In genomic region chr11:44001843-44002589, GRCm38 (mm10) we compare ENCODE assay signal across 18 mouse cellular contexts.
A peak's percentile ranks its signal among the peaks of the same experiment; 100 is the strongest.
DNase-seq lines count a peak whose midpoint lies in the region; ATAC-seq lines count a peak whose summit lies in the region.
"Had no signal": no experiment of that assay in that cellular context is flagged by ENCODE, and none has a peak within 500 bp of the region (broad histone marks: within the 10 kb centered on the region; RNA-seq: fewer than 3 reads in every experiment).

No protein-coding gene starts in this region.

- 86% methylated on average over 7 of the region's 7 CpGs for WGBS in hindbrain, embryonic 16.5 days
- WGBS in hindbrain, embryonic 11.5 days, result 86% methylated on average over 7 of the region's 7 CpGs
- 51% methylated on average over 7 of the region's 7 CpGs for WGBS in liver, embryonic 16.5 days (ENCODE audit: insufficient replicate concordance)
- 72% methylated on average over 7 of the region's 7 CpGs for WGBS in stomach, embryonic 15.5 days
- WGBS in limb, embryonic 10.5 days, result 88% methylated on average over 7 of the region's 7 CpGs

- H3K4me2 ChIP-seq in hindbrain, embryonic 16.5 days (ENCODE audit: low read length), result no peak overlapping the region
- no peak overlapping the region for H3K4me2 ChIP-seq in hindbrain, embryonic 11.5 days (replicated peaks; ENCODE audit: low read depth, low read length)
- no peak overlapping the region for H3K4me2 ChIP-seq in liver, embryonic 16.5 days (ENCODE audit: low read depth, low read length)
- no peak overlapping the region for H3K4me2 ChIP-seq in stomach, embryonic 15.5 days
- H3K4me2 ChIP-seq: embryonic facial prominence, embryonic 13.5 days; heart, embryonic 12.5 days; neural tube, embryonic 12.5 days had no signal

- H3K4me1 ChIP-seq in hindbrain, embryonic 16.5 days (ENCODE audit: control insufficient read depth, insufficient read depth, low read depth, low read length), result no peaks in the 10 kb centered on the region; the same call in 1 of the 2 replicates
- no peaks in the 10 kb centered on the region for H3K4me1 ChIP-seq in hindbrain, embryonic 11.5 days (replicated peaks; ENCODE audit: control insufficient read depth, insufficient read depth, low read length)
- no peaks in the 10 kb centered on the region; the same call in none of the 2 replicates for H3K4me1 ChIP-seq in liver, embryonic 16.5 days (ENCODE audit: control insufficient read depth, low read depth, low read length)
- H3K4me1 ChIP-seq in stomach, embryonic 15.5 days, result no peaks in the 10 kb centered on the region
- H3K4me1 ChIP-seq in limb, embryonic 10.5 days, result no peaks in the 10 kb centered on the region
- H3K4me1 ChIP-seq: embryonic facial prominence, embryonic 13.5 days; heart, embryonic 12.5 days; neural tube, embryonic 12.5 days had no signal

- no peaks in the 10 kb centered on the region for H3K36me3 ChIP-seq in hindbrain, embryonic 16.5 days (ENCODE audit: control insufficient read depth, insufficient read depth, low read length)
- no peaks in the 10 kb centered on the region for H3K36me3 ChIP-seq in hindbrain, embryonic 11.5 days (ENCODE audit: control insufficient read depth, insufficient read depth, low read length)
- no peaks in the 10 kb centered on the region for H3K36me3 ChIP-seq in liver, embryonic 16.5 days (ENCODE audit: control insufficient read depth, insufficient read depth)
- no peaks in the 10 kb centered on the region for H3K36me3 ChIP-seq in stomach, embryonic 15.5 days
- H3K36me3 ChIP-seq in limb, embryonic 10.5 days, result no peaks in the 10 kb centered on the region
- H3K36me3 ChIP-seq: embryonic facial prominence, embryonic 13.5 days; forebrain, embryonic 10.5 days; heart, embryonic 12.5 days; neural tube, embryonic 12.5 days had no signal

- no peaks in the 10 kb centered on the region for H3K27me3 ChIP-seq in hindbrain, embryonic 16.5 days (replicated peaks; ENCODE audit: control insufficient read depth, insufficient read depth, low read length)
- no peaks in the 10 kb centered on the region for H3K27me3 ChIP-seq in hindbrain, embryonic 11.5 days (ENCODE audit: control insufficient read depth, insufficient read depth, low read length)
- H3K27me3 ChIP-seq in liver, embryonic 16.5 days (ENCODE audit: control insufficient read depth, insufficient read depth, low read depth, low read length), result no peaks in the 10 kb centered on the region
- H3K27me3 ChIP-seq in stomach, embryonic 15.5 days (replicated peaks), result no peaks in the 10 kb centered on the region
- no peaks in the 10 kb centered on the region for H3K27me3 ChIP-seq in limb, embryonic 10.5 days (ENCODE audit: low read depth, poor library complexity, severe bottlenecking)
- H3K27me3 ChIP-seq: embryonic facial prominence, embryonic 13.5 days; heart, embryonic 12.5 days; neural tube, embryonic 12.5 days had no signal

- no peak overlapping the region for H3K9ac ChIP-seq in hindbrain, embryonic 16.5 days (ENCODE audit: low read depth, low read length)
- no peak overlapping the region for H3K9ac ChIP-seq in hindbrain, embryonic 11.5 days (ENCODE audit: low read depth, low read length)
- H3K9ac ChIP-seq in liver, embryonic 16.5 days (ENCODE audit: low read depth, low read length), result no peak overlapping the region
- no peak overlapping the region for H3K9ac ChIP-seq in stomach, embryonic 15.5 days
- H3K9ac ChIP-seq: embryonic facial prominence, embryonic 13.5 days; heart, embryonic 12.5 days; neural tube, embryonic 12.5 days had no signal

- H3K4me3 ChIP-seq in hindbrain, embryonic 16.5 days (ENCODE audit: low read length), result no peak overlapping the region
- no peak overlapping the region for H3K4me3 ChIP-seq in hindbrain, embryonic 11.5 days (ENCODE audit: low read depth, low read length)
- no peak overlapping the region for H3K4me3 ChIP-seq in liver, embryonic 16.5 days (ENCODE audit: low read depth, low read length)
- no peak overlapping the region for H3K4me3 ChIP-seq in stomach, embryonic 15.5 days (replicated peaks)
- H3K4me3 ChIP-seq in limb, embryonic 10.5 days, result no peak overlapping the region
- H3K4me3 ChIP-seq: embryonic facial prominence, embryonic 13.5 days; forebrain, embryonic 10.5 days; heart, embryonic 12.5 days; neural tube, embryonic 12.5 days had no signal

- H3K27ac ChIP-seq in hindbrain, embryonic 16.5 days (ENCODE audit: low read depth, low read length), result 0 out of 2 replicates have a peak overlapping the region, but pooled peaks have one; percentile 0
- no peak overlapping the region for H3K27ac ChIP-seq in hindbrain, embryonic 11.5 days (ENCODE audit: low read depth, low read length)
- peak overlapping the region; percentile 15; the same call in 1 of the 2 replicates for H3K27ac ChIP-seq in liver, embryonic 16.5 days (ENCODE audit: low read length)
- H3K27ac ChIP-seq in stomach, embryonic 15.5 days, result no peak overlapping the region
- H3K27ac ChIP-seq in limb, embryonic 10.5 days, result no peak overlapping the region
- H3K27ac ChIP-seq: embryonic facial prominence, embryonic 13.5 days; forebrain, embryonic 10.5 days; neural tube, embryonic 12.5 days had no signal

- DNase-seq in hindbrain, embryonic 11.5 days (ENCODE audit: low spot score), result no peak
- no peak for DNase-seq in liver
- DNase-seq in fibroblast of lung, adult 2 months (ENCODE audit: low read depth), result peak; percentile 36
- no peak for DNase-seq in limb, embryonic 10.5 days (ENCODE audit: low spot score)
- DNase-seq: adrenal gland, postnatal 25 days; gastrocnemius, postnatal 36 days; heart, postnatal 4 days; kidney, postnatal 14 days; thymus, adult 18-20 months had no signal

- ATAC-seq in hindbrain, embryonic 16.5 days, result peak; percentile 51; the same call in 1 of the 2 replicates
- no peak for ATAC-seq in hindbrain, embryonic 11.5 days (ENCODE audit: low FRiP score)
- ATAC-seq in liver, embryonic 16.5 days (ENCODE audit: low read depth), result peak; percentile 64
- ATAC-seq in stomach, embryonic 15.5 days (ENCODE audit: insufficient read depth, low FRiP score, low read depth), result peak; percentile 63
- no peak for ATAC-seq in frontal cortex, adult (ENCODE audit: low TSS enrichment)
- ATAC-seq: midbrain, embryonic 16.5 days had no signal

- no peaks in the 10 kb centered on the region; the same call in 1 of the 2 replicates for H3K9me3 ChIP-seq in hindbrain, embryonic 16.5 days (ENCODE audit: control insufficient read depth, low read length)
- H3K9me3 ChIP-seq in hindbrain, embryonic 11.5 days (ENCODE audit: control insufficient read depth, low read length), result no peaks in the 10 kb centered on the region
- no peaks in the 10 kb centered on the region for H3K9me3 ChIP-seq in liver, embryonic 16.5 days (replicated peaks; ENCODE audit: control insufficient read depth, low read length)
- no peaks in the 10 kb centered on the region for H3K9me3 ChIP-seq in stomach, embryonic 15.5 days
- H3K9me3 ChIP-seq in limb, embryonic 10.5 days (replicated peaks), result no peaks in the 10 kb centered on the region
- H3K9me3 ChIP-seq: embryonic facial prominence, embryonic 13.5 days; forebrain, embryonic 10.5 days; heart, embryonic 12.5 days; neural tube, embryonic 12.5 days had no signal

Comparison
In these comparisons a context has a peak if more than half of its experiments do, and no peak if none do; other contexts are left out.
1. ATAC-seq: peak in hindbrain, embryonic 16.5 days (single experiment), liver, embryonic 16.5 days (single experiment) and stomach, embryonic 15.5 days (single experiment); none in hindbrain, embryonic 11.5 days (single experiment) and frontal cortex, adult (single experiment).
2. H3K27ac ChIP-seq: peak in hindbrain, embryonic 16.5 days (single experiment) and liver, embryonic 16.5 days (single experiment); none in hindbrain, embryonic 11.5 days (single experiment), stomach, embryonic 15.5 days (single experiment) and limb, embryonic 10.5 days (single experiment).